Mouse (Mus musculus) spleen, adult 2 months (tissue): ENCODE measurements around the gene Tm9sf2.

ENCODE experiments used
- CTCF ChIP-seq: fragments of 200-500 bp; IDR thresholded peaks from 2 replicates; pipeline ENCODE4 v1.5.1; 2011; ENCODE audit warnings: mild to moderate bottlenecking, inconsistent platforms; ENCODE audit not compliant: insufficient read depth, insufficient read length, insufficient replicate concordance; ENCODE audit errors: extremely low read depth
- POLR2A ChIP-seq: fragments of 200-500 bp; IDR thresholded peaks from 2 replicates; pipeline ENCODE4 v1.6.1; 2011; ENCODE audit warnings: low read depth, low read length, inconsistent platforms

DNA sequence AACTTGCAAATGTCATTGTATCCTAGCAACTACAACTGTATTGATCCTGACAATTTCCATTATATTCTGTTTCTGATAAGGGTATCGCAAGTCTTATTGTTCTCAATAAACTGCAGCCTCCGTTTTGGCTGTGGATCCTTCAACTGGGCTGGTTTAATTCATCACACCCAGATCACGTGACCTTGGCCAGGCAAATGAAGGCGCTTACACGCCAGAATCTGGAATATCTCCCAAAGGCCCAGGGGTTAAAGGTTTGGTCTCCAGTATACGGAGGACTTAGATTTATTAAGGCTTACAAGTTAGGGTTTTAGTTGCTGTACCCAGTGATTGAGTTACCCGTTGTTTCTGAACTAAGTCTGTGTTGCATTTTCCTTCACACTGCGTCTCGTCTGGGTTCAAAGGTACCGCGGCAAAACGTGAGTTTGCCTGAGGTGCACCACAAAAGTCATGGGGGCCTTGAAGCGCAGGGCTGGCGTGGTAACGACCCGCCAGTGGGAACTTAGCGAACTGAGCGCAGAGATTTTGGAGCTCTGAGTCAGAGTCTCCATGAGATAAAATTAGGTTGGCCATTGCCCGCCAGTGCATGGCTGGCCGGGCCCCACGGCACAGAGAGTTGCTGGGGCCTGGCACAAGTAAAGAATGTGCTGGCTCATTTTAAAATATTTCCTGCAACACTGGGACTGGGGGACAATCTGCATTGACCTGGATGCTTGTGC lies 31.2 kb upstream of the Tm9sf2 start:
- TF ChIP-seq CTCF (no peak), POLR2A (no peak)
